Mouse (Mus musculus): ENCODE results near the gene Slc39a11. TPM values are rescaled to one million over a fixed set of nuclear protein-coding genes. Genes with fewer than 3 reads are reported as not detected.

Slc39a11 gene
- total RNA-seq, 1 experiment from 2014 or later, result 26.6 TPM

GRCm38 (mm10) chr11:113207966-113208365 lies 441.9 kb downstream of the Slc39a11 start:
- no peak for ATAC-seq (replicated peaks in 1 of 2; ENCODE audit: insufficient read depth in 1 of 2, low FRiP score in 2 of 2, low TSS enrichment in 1 of 2, low read depth in 1 of 2, poor library complexity in 2 of 2, severe bottlenecking in 2 of 2)

- no peak for ATAC-seq (replicated peaks in 1 of 2; ENCODE audit: insufficient read depth in 1 of 2, low FRiP score in 2 of 2, low TSS enrichment in 1 of 2, low read depth in 1 of 2, poor library complexity in 2 of 2, severe bottlenecking in 2 of 2)
Observed at GRCm38 (mm10) chr11:113206099-113206498, 443.8 kb downstream of the Slc39a11 start.

GRCm38 (mm10) chr11:113203008-113203407 lies 446.9 kb downstream of the Slc39a11 start:
- ATAC-seq (replicated peaks in 1 of 2; ENCODE audit: insufficient read depth in 1 of 2, low FRiP score in 2 of 2, low TSS enrichment in 1 of 2, low read depth in 1 of 2, poor library complexity in 2 of 2, severe bottlenecking in 2 of 2), result no peak

GRCm38 (mm10) chr11:113201470-113201997 lies 448.3 kb downstream of the Slc39a11 start:
- peak; percentile 76 to 85 for ATAC-seq (replicated peaks in 1 of 2; ENCODE audit: insufficient read depth in 1 of 2, low FRiP score in 2 of 2, low TSS enrichment in 1 of 2, low read depth in 1 of 2, poor library complexity in 2 of 2, severe bottlenecking in 2 of 2)

GRCm38 (mm10) chr11:113200901-113201300 lies 449.0 kb downstream of the Slc39a11 start:
- no peak for ATAC-seq (replicated peaks in 1 of 2; ENCODE audit: insufficient read depth in 1 of 2, low FRiP score in 2 of 2, low TSS enrichment in 1 of 2, low read depth in 1 of 2, poor library complexity in 2 of 2, severe bottlenecking in 2 of 2)

GRCm38 (mm10) chr11:113198586-113198985 lies 451.3 kb downstream of the Slc39a11 start:
- no peak for ATAC-seq (replicated peaks in 1 of 2; ENCODE audit: insufficient read depth in 1 of 2, low FRiP score in 2 of 2, low TSS enrichment in 1 of 2, low read depth in 1 of 2, poor library complexity in 2 of 2, severe bottlenecking in 2 of 2)

GRCm38 (mm10) chr11:113197624-113198023 lies 452.3 kb downstream of the Slc39a11 start:
- ATAC-seq (replicated peaks in 1 of 2; ENCODE audit: insufficient read depth in 1 of 2, low FRiP score in 2 of 2, low TSS enrichment in 1 of 2, low read depth in 1 of 2, poor library complexity in 2 of 2, severe bottlenecking in 2 of 2), result no peak

GRCm38 (mm10) chr11:113196234-113197007 lies 453.5 kb downstream of the Slc39a11 start:
- ATAC-seq (replicated peaks in 1 of 2; ENCODE audit: insufficient read depth in 1 of 2, low FRiP score in 2 of 2, low TSS enrichment in 1 of 2, low read depth in 1 of 2, poor library complexity in 2 of 2, severe bottlenecking in 2 of 2), result no peak

Other genes starting within 250 kb of the Slc39a11 start
- 11.8 and 18.3 TPM in 2 replicates for gene Sstr2, start 30.7 kb downstream of the Slc39a11 start, total RNA-seq (2017)
- gene Cog1, start 910 bp downstream of the Slc39a11 start, total RNA-seq (2017), result 14.5 and 16.1 TPM in 2 replicates
- 23.7 and 28.0 TPM in 2 replicates for gene Fam104a, start 34.1 kb upstream of the Slc39a11 start, total RNA-seq (2017)
- 14.1 and 14.5 TPM in 2 replicates for gene D11Wsu47e, start 34.3 kb upstream of the Slc39a11 start, total RNA-seq (2017)
- not detected in 2 replicates for gene Cpsf4l, start 59.9 kb upstream of the Slc39a11 start, total RNA-seq (2017)
- 6.1 and 7.9 TPM in 2 replicates for gene Cdc42ep4, start 101.8 kb upstream of the Slc39a11 start, total RNA-seq (2017)

Data from hematopoietic stem cell, adult 5-6 weeks (primary cell).